Mouse (Mus musculus) Patski (cell line): ENCODE data around the gene Slc30a3. TPM values are rescaled to one million over a fixed set of nuclear protein-coding genes. Genes with fewer than 3 reads are reported as not detected.

ENCODE experiments used
- ATAC-seq: fragments of 100-300 bp; one replicate; pipeline ENCODE4 v1.8.0; 2021
- CTCF ChIA-PET: fragments of 350-600 bp; sonication (Branson Sonifier 250); formaldehyde crosslinking; loops from one replicate; lab custom pipeline; 2022; ENCODE audit warnings: inconsistent platforms; lab: Charles Lee
- POLR2A ChIA-PET: fragments of 350-600 bp; sonication (Branson Sonifier 250); formaldehyde crosslinking; loops from one replicate; lab custom pipeline; 2022; ENCODE audit warnings: antibody characterized with exemption, inconsistent platforms; lab: Charles Lee
- DNase-seq: peaks from one replicate; pipeline ENCODE4 v3.0.0-alpha.2; 2011; ENCODE audit warnings: low read depth, low spot score
- H3K27me3 ChIP-seq: fragments of 371-371 bp; one replicate; pipeline ENCODE4 v1.5.1; 2021
- CTCF ChIP-seq: fragments of 100-300 bp; IDR thresholded peaks from one replicate; pipeline ENCODE4 v1.5.1; 2021
- in situ Hi-C: fragments of 300-500 bp; cut with MboI; formaldehyde crosslinking; loops from 3 replicates; pipeline ENCODE4 v1.11.1; 2018; ENCODE audit warnings: low pct_unique_long_range_greater_than_20kb, mixed read lengths
- polyA plus RNA-seq: library from polyadenylated mRNA; unstranded; gene quantifications from one replicate; pipeline ENCODE4 v1.2.3, GENCODE M21; 2021

The Slc30a3 gene
- polyA plus RNA-seq, 1 experiment from 2014 or later = 0.06 TPM

- in situ Hi-C loops = no loop called here
- no peak for TF ChIP-seq CTCF
These were observed 18.0 kb upstream of the Slc30a3 start for GRCm38 (mm10) chr5:31126050-31126449.

GRCm38 (mm10) chr5:31123481-31123880 is 15.4 kb upstream of the Slc30a3 start:
- TF ChIP-seq CTCF = no peak
- in situ Hi-C loops = no loop called here
- ATAC-seq (no peak), DNase-seq (no peak)
- peaks cover 24% of the 10 kb centered on the region for H3K27me3 ChIP-seq
- CTCF ChIA-PET = interaction anchor here (1.7 kb wide), 2 partner anchors 12 to 17 kb away, joined by 3 to 5 read pairs; no protein-coding TSS in a partner anchor
- POLR2A ChIA-PET = interaction anchor here (0.6 kb wide), 1 partner anchor 29 kb away, joined by 3 read pairs; no protein-coding TSS in a partner anchor

More at GRCm38 (mm10) chr5:31126050-31126449, 18.0 kb upstream of the Slc30a3 start:
- DNase-seq (no peak), ATAC-seq (no peak)
- ChIA-PET CTCF (interaction anchor here (1.3 kb wide), 1 partner anchor 167 kb away, joined by 3 read pairs; no protein-coding TSS in a partner anchor), POLR2A (no interaction called here)
- H3K27me3 ChIP-seq = peaks cover 35% of the 10 kb centered on the region

GRCm38 (mm10) chr5:31121111-31121510 is 13.1 kb upstream of the Slc30a3 start:
- ChIA-PET CTCF (no interaction called here), POLR2A (no interaction called here)
- TF ChIP-seq CTCF = no peak
- DNase-seq (no peak), ATAC-seq (no peak)
- H3K27me3 ChIP-seq = peaks cover 18% of the 10 kb centered on the region
- in situ Hi-C loops = no loop called here

DNA sequence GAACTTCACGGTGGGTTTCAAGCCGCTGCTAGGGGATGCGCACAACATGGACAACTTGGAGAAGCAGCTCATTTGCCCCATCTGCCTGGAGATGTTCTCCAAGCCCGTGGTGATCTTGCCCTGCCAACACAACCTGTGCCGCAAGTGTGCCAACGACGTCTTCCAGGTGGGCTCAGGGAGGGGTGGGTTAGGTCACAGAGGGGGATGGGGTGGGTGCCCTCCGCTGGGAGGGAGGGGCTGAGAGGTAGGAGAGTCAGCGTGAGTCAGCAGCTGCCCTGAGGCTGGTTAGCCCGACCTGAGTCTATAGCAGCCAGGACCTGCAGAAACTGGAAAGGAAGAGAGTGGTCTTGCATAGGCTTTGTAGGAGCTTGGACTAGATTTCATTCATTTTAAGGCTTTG is 8.9 kb upstream of the Slc30a3 start:
- no peak for TF ChIP-seq CTCF
- ATAC-seq (no peak), DNase-seq (no peak)
- ChIA-PET POLR2A (no interaction called here), CTCF (no interaction called here)
- H3K27me3 ChIP-seq = peaks cover 20% of the 10 kb centered on the region
- in situ Hi-C loops = no loop called here

- POLR2A ChIA-PET = interaction anchor here (0.6 kb wide), 1 partner anchor 1877 kb away, joined by 3 read pairs; no protein-coding TSS in a partner anchor
- no peak for TF ChIP-seq CTCF
- CTCF ChIA-PET = no interaction called here
- no peak for DNase-seq
- in situ Hi-C loops = no loop called here
- ATAC-seq = no peak
- H3K27me3 ChIP-seq = peaks cover 19% of the 10 kb centered on the region
These were observed 8.3 kb upstream of the Slc30a3 start, which contains the start of gene Trim54 for GRCm38 (mm10) chr5:31116354-31116753. Trim54 (plus strand) TSS chr5:31116712.

DNA sequence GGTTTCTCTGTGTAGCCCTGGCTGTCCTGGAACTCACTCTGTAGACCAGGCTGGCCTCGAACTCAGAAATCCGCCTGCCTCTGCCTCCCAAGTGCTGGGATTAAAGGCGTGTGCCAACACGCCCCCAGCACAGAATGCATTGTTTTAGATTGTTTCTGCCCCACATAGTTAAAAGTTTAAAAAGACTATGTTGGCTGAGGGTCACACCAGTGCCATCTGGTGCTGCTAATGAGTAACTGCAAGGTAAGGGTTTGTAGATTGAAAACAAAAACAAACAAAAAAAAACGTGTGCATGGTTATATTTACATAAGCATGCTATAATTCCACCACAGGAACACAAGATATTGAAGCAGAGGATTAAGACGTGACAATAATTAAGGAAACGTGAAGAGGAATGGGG is 2.7 kb upstream of the Slc30a3 start:
- H3K27me3 ChIP-seq = peaks cover 10% of the 10 kb centered on the region
- in situ Hi-C loops = no loop called here
- DNase-seq (no peak), ATAC-seq (no peak)
- ChIA-PET POLR2A (no interaction called here), CTCF (interaction anchor here (1.8 kb wide), 1 partner anchor 13 kb away, joined by 5 read pairs; no protein-coding TSS in a partner anchor)
- TF ChIP-seq CTCF = peak; percentile 78

- in situ Hi-C loops = no loop called here
- CTCF ChIA-PET = no interaction called here
- no peak for DNase-seq
- peaks cover 21% of the 10 kb centered on the region for H3K27me3 ChIP-seq
- ATAC-seq = no peak
- POLR2A ChIA-PET = no interaction called here
- TF ChIP-seq CTCF = no peak
These were observed 2.2 kb downstream of the Slc30a3 start, which contains the start of gene Dnajc5g for GRCm38 (mm10) chr5:31105814-31106335. Dnajc5g (plus strand) TSS chr5:31106285.

DNA sequence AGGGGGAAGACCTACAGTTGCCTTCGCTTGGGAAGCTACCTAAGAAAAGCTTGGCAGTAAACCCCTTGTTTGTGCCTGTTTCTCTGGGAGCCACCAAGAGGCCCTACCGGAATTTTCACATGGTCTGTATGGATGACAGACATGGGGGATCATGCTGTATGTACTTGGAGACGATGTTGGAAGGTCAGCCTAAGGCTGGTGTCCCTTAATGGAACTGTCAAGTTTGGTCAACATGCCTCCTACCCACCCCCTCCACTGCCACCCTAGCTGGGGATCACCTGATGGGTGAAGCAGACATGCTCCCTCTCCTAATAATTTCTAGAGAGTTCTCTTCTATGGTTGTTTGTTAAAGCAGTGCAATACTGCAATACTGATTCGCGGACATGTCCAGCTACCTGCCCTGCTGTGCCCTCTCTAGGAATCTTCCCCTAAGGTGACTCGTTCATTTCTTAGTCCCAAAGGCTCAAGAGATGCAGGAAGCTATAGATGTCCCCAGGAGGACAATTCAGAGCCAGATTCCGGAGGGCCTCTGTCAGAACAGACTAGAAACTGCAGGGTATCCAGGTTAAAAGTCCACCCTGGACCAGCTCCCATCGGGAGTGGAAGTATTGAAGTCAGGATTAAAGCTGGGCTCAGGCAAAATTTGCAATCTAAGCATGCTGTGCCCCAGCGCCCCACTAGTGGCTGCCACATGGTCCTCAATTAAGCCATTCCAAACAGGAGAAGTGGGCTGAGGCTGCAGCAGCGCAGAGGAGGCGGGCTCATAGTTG is 12.1 kb downstream of the Slc30a3 start:
- ATAC-seq (no peak), DNase-seq (no peak)
- H3K27me3 ChIP-seq = peaks cover 39% of the 10 kb centered on the region
- in situ Hi-C loops = no loop called here
- ChIA-PET CTCF (interaction anchor here (0.9 to 1.5 kb wide), 2 partner anchors 16 to 48 kb away, joined by 3 to 4 read pairs; partner anchors contain the start of gene Atraid), POLR2A (no interaction called here)
- no peak for TF ChIP-seq CTCF

- ChIA-PET POLR2A (no interaction called here), CTCF (interaction anchor here (0.9 to 1.5 kb wide), 2 partner anchors 17 to 47 kb away, joined by 3 to 4 read pairs; partner anchors contain the start of gene Atraid)
- DNase-seq (no peak), ATAC-seq (no peak)
- peaks cover 39% of the 10 kb centered on the region for H3K27me3 ChIP-seq
- in situ Hi-C loops = no loop called here
- TF ChIP-seq CTCF = no peak
These were observed 13.0 kb downstream of the Slc30a3 start for GRCm38 (mm10) chr5:31094799-31095691.
